Mouse (Mus musculus) hindbrain, embryonic 13.5 days (tissue): ENCODE data around the gene Rab4b. TPM values are rescaled to one million over a fixed set of nuclear protein-coding genes. Genes with fewer than 3 reads are reported as not detected.

ENCODE experiments used
- ATAC-seq: fragments of 200-750 bp; cut with Nextera tagmentation; 2 replicates; pipeline ENCODE4 v1.8.0; 2017; ENCODE audit warnings: moderate TSS enrichment; ENCODE audit not compliant: low FRiP score
- H3K27ac ChIP-seq: fragments of 300-500 bp; sonication (generic); 2 replicates; pipeline ENCODE4 v1.5.1; 2015; ENCODE audit warnings: inconsistent platforms, mild to moderate bottlenecking, moderate library complexity
- H3K27me3 ChIP-seq: fragments of 300-500 bp; sonication (generic); 2 replicates; pipeline ENCODE4 v1.6.1; 2015; ENCODE audit warnings: mild to moderate bottlenecking, inconsistent platforms
- H3K36me3 ChIP-seq: fragments of 300-500 bp; sonication (generic); 2 replicates; pipeline ENCODE4 v1.6.1; 2015; ENCODE audit warnings: mild to moderate bottlenecking, inconsistent platforms
- H3K4me1 ChIP-seq: fragments of 300-500 bp; sonication (generic); replicated peaks from 2 replicates; pipeline ENCODE4 v1.6.1; 2015; ENCODE audit warnings: inconsistent platforms
- H3K4me2 ChIP-seq: fragments of 300-500 bp; sonication (generic); 2 replicates; pipeline ENCODE4 v1.6.1; 2015; ENCODE audit warnings: inconsistent platforms, mild to moderate bottlenecking, moderate library complexity
- H3K4me3 ChIP-seq: fragments of 300-500 bp; sonication (generic); 2 replicates; pipeline ENCODE4 v1.5.1; 2015; ENCODE audit warnings: mild to moderate bottlenecking, inconsistent platforms
- H3K9ac ChIP-seq: fragments of 300-500 bp; sonication (generic); 2 replicates; pipeline ENCODE4 v1.6.1; 2015; ENCODE audit warnings: mild to moderate bottlenecking, inconsistent platforms
- H3K9me3 ChIP-seq: fragments of 300-500 bp; sonication (generic); 2 replicates; pipeline ENCODE4 v1.6.1; 2016; ENCODE audit warnings: inconsistent platforms
- WGBS: fragments of 180-500 bp; shearing (Covaris S2); methylation state at CpG from one replicate; pipeline ENCODE4 v1.1.7; 2015; 5-methylcytosine and 5-hydroxymethylcytosine counted together
- polyA plus RNA-seq: library from polyadenylated mRNA; unstranded; fragments of >200 nt; fragmentation: Nextera tagmentation; extraction: Ambion mirVana; gene quantifications from 2 replicates; pipeline ENCODE4 v1.2.1, GENCODE M21; 2015

Gene Rab4b
- polyA plus RNA-seq, 1 experiment from 2014 or later, result 119 TPM

- no peaks in the 10 kb centered on the region for H3K27me3 ChIP-seq
- peaks cover 31% of the 10 kb centered on the region for H3K36me3 ChIP-seq
- H3K4me3 ChIP-seq, result no peak overlapping the region
- WGBS, result 96% methylated on average over 8 of the region's 8 CpGs
- no peak overlapping the region for H3K27ac ChIP-seq
- H3K9me3 ChIP-seq, result no peaks in the 10 kb centered on the region
- H3K4me2 ChIP-seq, result no peak overlapping the region
- no peak for ATAC-seq
- no peak overlapping the region for H3K9ac ChIP-seq
- H3K4me1 ChIP-seq, result peaks cover 19% of the 10 kb centered on the region
These were observed 20.1 kb upstream of the Rab4b start for GRCm38 (mm10) chr7:27198779-27199178.

DNA sequence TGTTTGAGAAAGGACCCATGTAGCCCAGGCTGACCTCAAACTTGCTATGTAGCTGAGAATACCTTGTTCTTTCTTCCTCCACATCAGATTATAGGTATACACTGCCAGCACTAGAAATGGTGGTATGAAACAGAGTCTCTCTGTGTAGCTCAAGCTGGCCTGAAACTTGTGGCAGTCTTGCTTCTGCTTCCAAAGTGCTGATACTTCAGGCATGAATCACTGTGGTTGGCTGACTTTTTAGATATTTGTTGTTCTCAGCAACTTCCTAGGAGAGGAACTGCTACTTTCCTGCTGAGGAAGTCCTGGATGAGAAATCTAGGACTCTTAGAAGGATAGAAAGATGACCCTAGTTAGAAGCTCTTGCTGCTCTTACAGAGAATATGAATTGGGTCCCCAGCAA lies 19.7 kb upstream of the Rab4b start:
- no peak overlapping the region for H3K27ac ChIP-seq
- no peaks in the 10 kb centered on the region for H3K9me3 ChIP-seq
- no peaks in the 10 kb centered on the region for H3K27me3 ChIP-seq
- peaks cover 23% of the 10 kb centered on the region for H3K4me1 ChIP-seq
- no peak for ATAC-seq
- H3K4me3 ChIP-seq, result no peak overlapping the region
- H3K36me3 ChIP-seq, result peaks cover 31% of the 10 kb centered on the region
- no peak overlapping the region for H3K4me2 ChIP-seq
- H3K9ac ChIP-seq, result no peak overlapping the region

GRCm38 (mm10) chr7:27197634-27198033 lies 18.9 kb upstream of the Rab4b start:
- H3K4me2 ChIP-seq, result no peak overlapping the region
- H3K36me3 ChIP-seq, result peaks cover 31% of the 10 kb centered on the region
- H3K9me3 ChIP-seq, result no peaks in the 10 kb centered on the region
- no peak overlapping the region for H3K4me3 ChIP-seq
- WGBS, result 92% methylated on average over 8 of the region's 8 CpGs
- no peak overlapping the region for H3K9ac ChIP-seq
- ATAC-seq, result no peak
- H3K27me3 ChIP-seq, result no peaks in the 10 kb centered on the region
- no peak overlapping the region for H3K27ac ChIP-seq
- H3K4me1 ChIP-seq, result peaks cover 30% of the 10 kb centered on the region

GRCm38 (mm10) chr7:27197136-27197535 lies 18.4 kb upstream of the Rab4b start:
- no peaks in the 10 kb centered on the region for H3K27me3 ChIP-seq
- WGBS, result 81% methylated on average over 3 of the region's 3 CpGs
- H3K4me3 ChIP-seq, result no peak overlapping the region
- no peak overlapping the region for H3K27ac ChIP-seq
- no peak for ATAC-seq
- H3K4me1 ChIP-seq, result peaks cover 33% of the 10 kb centered on the region
- no peaks in the 10 kb centered on the region for H3K9me3 ChIP-seq
- H3K4me2 ChIP-seq, result peak overlapping the region; percentile 95; the same call in 1 of the 2 replicates
- no peak overlapping the region for H3K9ac ChIP-seq
- peaks cover 31% of the 10 kb centered on the region for H3K36me3 ChIP-seq

DNA sequence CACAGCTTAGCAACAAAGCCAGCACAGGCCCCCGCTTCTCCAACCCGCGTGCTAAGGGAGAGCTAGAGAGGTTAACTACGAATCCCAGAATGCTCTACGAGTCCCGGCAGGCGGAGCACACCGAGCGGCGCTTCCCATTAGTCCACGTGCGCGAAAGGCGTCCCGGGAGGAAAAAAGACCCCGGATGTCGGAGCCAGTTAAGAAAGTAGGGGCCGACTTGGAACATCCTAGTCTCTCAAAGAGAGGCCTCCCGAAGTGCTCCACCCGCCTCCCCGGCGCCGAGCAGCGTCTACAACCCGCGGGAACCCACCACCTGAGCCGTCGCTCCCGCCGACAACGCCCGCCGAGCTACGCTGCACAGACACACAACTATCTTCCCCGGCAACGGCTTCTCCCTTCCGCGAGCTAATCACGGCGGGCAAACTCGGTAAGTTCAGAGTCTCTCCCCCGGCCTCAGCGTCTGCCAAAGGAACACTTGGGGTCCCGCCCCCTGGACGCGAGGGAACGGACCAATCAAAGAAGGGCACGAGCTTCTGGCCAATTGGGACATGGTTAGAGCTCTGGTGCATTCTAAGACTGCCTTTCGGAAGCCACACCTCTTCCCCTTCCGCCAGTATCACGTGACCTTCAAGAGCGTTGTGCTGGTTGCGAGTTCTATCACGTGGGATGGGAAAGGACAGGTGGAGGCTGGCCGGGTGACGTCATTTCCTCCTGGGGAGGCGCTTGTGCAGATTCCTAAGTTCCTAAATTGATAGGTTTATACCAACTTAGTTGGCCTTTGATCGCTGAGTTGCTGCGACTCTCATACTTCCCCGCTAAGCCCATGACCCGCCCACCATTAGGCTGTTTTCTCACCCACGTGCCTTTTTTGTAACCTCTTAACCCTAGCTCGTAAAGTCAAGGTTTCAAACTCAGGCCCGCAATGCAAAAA lies 17.2 kb upstream of the Rab4b start, which contains the start of the genes BC024978 and Snrpa:
BC024978 (plus strand) TSS at position 101 of the 931 bp plus-strand sequence.
Snrpa (minus strand) TSS at position 591 of the 931 bp plus-strand sequence.
- peak within 1 kb of the TSS; percentile 78 for H3K4me3 ChIP-seq
- H3K36me3 ChIP-seq, result peaks cover 38% of the 10 kb centered on the region
- H3K4me2 ChIP-seq, result peak within 1 kb of the TSS; percentile 95
- H3K27ac ChIP-seq, result peak within 1 kb of the TSS; percentile 98
- H3K9me3 ChIP-seq, result no peaks in the 10 kb centered on the region
- ATAC-seq, result peak; percentile 99
- under 1% methylated on average over 63 of the region's 64 CpGs for WGBS
- no peaks in the 10 kb centered on the region for H3K27me3 ChIP-seq
- peaks cover 33% of the 10 kb centered on the region for H3K4me1 ChIP-seq
- H3K9ac ChIP-seq, result peak within 1 kb of the TSS; percentile 87

DNA sequence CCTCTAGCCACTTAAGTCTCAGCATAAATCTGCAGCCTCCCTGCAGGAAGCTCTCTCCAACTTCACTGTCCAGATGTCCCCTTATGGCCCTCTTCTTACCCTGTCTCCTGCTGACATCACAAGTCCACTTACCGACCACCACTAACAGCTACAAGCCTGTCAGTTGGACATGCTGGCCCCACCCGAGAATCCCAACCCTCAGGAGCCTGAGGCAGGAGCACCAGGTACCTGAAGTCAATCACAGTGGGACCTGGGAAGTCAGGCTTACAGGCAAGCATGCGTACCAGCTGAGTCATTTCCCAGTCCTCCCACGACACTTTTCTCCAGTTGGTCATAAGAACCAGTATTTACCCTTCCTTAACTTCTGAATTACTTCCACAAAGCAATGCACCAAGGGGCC lies 15.0 kb upstream of the Rab4b start:
- Histone ChIP-seq H3K4me2 (peak overlapping the region; percentile 95), H3K27me3 (no peaks in the 10 kb centered on the region), H3K4me1 (peaks cover 33% of the 10 kb centered on the region), H3K4me3 (0 out of 2 replicates have a peak overlapping the region, but pooled peaks have one; percentile 4), H3K9ac (peak overlapping the region; percentile 35; the same call in 1 of the 2 replicates), H3K9me3 (no peaks in the 10 kb centered on the region), H3K27ac (no peak overlapping the region), H3K36me3 (peaks cover 53% of the 10 kb centered on the region)
- 86% methylated on average over 4 of the region's 4 CpGs for WGBS
- ATAC-seq, result no peak

- Histone ChIP-seq H3K4me3 (no peak overlapping the region), H3K27ac (no peak overlapping the region), H3K4me2 (no peak overlapping the region), H3K9me3 (no peaks in the 10 kb centered on the region), H3K36me3 (peaks cover 64% of the 10 kb centered on the region), H3K9ac (no peak overlapping the region), H3K27me3 (no peaks in the 10 kb centered on the region), H3K4me1 (peaks cover 33% of the 10 kb centered on the region)
- WGBS, result 96% methylated on average over 5 of the region's 5 CpGs
- ATAC-seq, result no peak
These were observed 13.7 kb upstream of the Rab4b start for GRCm38 (mm10) chr7:27192434-27192833.

DNA sequence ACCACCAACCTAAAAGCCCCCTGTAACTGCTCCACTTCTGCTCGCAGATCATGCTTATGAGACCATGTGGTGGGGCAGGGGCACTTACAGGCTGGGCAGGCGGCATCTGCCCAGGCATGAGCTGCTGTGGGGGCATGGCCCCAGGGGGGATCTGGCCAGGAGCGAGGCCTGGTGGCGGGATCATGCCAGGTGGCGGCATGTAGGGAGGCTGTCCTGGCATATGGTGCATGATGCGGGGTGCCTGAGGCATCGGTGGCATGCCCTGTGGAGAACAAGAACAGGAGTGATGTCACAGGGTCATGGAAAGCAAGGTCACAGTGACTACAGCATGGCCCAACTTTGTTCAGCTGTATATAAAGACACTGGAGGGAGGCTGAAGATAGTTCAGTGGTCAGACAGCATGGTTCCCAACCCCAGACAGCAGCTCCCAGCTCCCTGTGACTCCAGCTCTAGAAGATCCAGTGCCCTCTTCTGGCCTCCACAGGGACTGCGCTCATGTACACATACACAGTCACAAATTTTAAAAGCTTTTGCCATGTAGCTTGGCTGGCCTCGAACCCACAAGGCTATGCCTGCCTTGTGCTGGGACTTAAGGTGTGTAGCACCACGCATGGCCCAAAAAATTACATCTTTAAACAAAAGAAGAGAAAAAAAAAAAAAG lies 10.7 kb upstream of the Rab4b start:
- no peak for ATAC-seq
- 98% methylated on average over 10 of the region's 10 CpGs for WGBS
- peaks cover 20% of the 10 kb centered on the region for H3K4me1 ChIP-seq
- H3K4me2 ChIP-seq, result no peak overlapping the region
- H3K9ac ChIP-seq, result no peak overlapping the region
- H3K27me3 ChIP-seq, result no peaks in the 10 kb centered on the region
- H3K27ac ChIP-seq, result no peak overlapping the region
- H3K9me3 ChIP-seq, result no peaks in the 10 kb centered on the region
- H3K36me3 ChIP-seq, result peaks cover 94% of the 10 kb centered on the region
- no peak overlapping the region for H3K4me3 ChIP-seq

GRCm38 (mm10) chr7:27185986-27186385 lies 7.3 kb upstream of the Rab4b start:
- no peak for ATAC-seq
- no peak overlapping the region for H3K27ac ChIP-seq
- H3K4me2 ChIP-seq, result no peak overlapping the region
- H3K36me3 ChIP-seq, result peaks cover 86% of the 10 kb centered on the region
- no peaks in the 10 kb centered on the region for H3K4me1 ChIP-seq
- WGBS, result 94% methylated on average over 5 of the region's 5 CpGs
- H3K27me3 ChIP-seq, result no peaks in the 10 kb centered on the region
- H3K9ac ChIP-seq, result no peak overlapping the region
- H3K4me3 ChIP-seq, result no peak overlapping the region
- H3K9me3 ChIP-seq, result no peaks in the 10 kb centered on the region

GRCm38 (mm10) chr7:27184964-27185363 lies 6.3 kb upstream of the Rab4b start:
- no peaks in the 10 kb centered on the region for H3K27me3 ChIP-seq
- no peak for ATAC-seq
- H3K36me3 ChIP-seq, result peaks cover 75% of the 10 kb centered on the region
- peaks cover 4% of the 10 kb centered on the region for H3K4me1 ChIP-seq
- H3K4me3 ChIP-seq, result no peak overlapping the region
- H3K9me3 ChIP-seq, result no peaks in the 10 kb centered on the region
- no peak overlapping the region for H3K27ac ChIP-seq
- WGBS, result 77% methylated on average over 3 of the region's 3 CpGs
- H3K4me2 ChIP-seq, result no peak overlapping the region
- H3K9ac ChIP-seq, result no peak overlapping the region

DNA sequence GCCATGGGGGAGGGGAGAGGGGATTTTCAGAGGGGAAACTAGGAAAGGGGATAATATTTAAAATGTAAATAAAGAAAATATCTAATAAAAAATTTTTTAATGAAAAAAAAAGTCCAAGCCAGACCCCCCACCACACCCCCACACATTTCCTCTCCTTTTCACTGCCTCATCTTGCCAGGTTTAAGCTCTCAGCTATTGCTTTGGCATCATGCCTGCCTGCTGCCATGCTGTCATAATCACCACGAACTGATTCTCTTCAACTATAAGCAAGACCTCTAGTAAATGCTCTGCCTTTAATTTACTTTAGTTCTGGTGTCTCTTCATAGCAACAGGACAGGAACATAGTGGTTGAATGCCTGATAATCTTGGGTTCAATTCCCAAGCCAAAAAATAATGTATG lies 3.8 kb upstream of the Rab4b start:
- H3K9me3 ChIP-seq, result no peaks in the 10 kb centered on the region
- peaks cover 51% of the 10 kb centered on the region for H3K36me3 ChIP-seq
- H3K4me3 ChIP-seq, result no peak overlapping the region
- H3K27me3 ChIP-seq, result no peaks in the 10 kb centered on the region
- H3K9ac ChIP-seq, result no peak overlapping the region
- H3K27ac ChIP-seq, result no peak overlapping the region
- no peak for ATAC-seq
- H3K4me1 ChIP-seq, result peaks cover 20% of the 10 kb centered on the region
- no peak overlapping the region for H3K4me2 ChIP-seq
- 82% methylated on average over 1 of the region's 1 CpGs for WGBS

DNA sequence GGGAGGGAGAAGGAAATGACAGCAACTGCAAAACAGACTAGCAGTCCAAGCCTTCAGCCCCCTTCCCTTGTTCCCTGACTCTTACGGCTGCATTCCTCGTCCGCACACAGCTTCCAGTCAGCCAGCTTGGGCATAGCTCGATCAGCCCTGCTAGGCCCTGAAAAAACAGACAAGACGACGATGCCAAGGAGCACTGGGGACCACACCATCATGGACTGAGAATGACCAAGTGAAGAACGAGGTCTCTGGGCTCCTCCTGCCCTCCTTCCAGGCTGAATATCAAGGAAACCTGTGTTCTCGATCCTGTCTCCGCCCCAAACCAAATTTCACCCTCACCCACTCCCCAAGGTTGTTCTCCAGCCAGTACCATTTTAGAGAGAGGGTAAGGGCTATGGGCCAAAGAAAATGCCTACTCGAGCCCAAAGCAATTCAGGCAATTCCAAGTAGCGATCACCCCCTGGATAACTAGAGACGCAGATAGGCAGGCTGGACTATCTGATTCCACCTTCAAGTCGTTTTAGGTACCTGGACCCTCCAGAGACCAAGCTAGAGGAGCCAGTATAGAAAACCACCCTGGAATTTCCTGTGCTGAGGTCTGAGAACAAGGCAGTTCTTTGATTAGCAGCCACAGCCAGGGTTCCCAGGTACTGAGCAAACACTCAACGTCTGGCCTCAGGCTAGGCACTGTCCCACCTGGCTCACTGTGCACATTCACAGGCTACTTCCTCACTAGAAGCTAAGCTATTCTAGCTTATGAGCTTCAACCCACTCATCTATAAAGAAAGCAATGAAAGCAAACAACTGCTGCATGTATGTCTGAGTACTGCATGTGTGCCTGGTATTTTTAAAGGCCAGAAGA lies 2.4 kb upstream of the Rab4b start, which contains the start of the genes Gm21983 and Mia:
Gm21983 (minus strand) TSS at position 250 of the 859 bp plus-strand sequence.
Mia (minus strand) TSS at position 321 of the 859 bp plus-strand sequence.
- Histone ChIP-seq H3K4me2 (0 out of 2 replicates have a peak within 1 kb of the TSS, but pooled peaks have one; percentile 1), H3K27me3 (no peaks in the 10 kb centered on the region), H3K27ac (peak within 1 kb of the TSS; percentile 25), H3K4me1 (peaks cover 21% of the 10 kb centered on the region), H3K9me3 (no peaks in the 10 kb centered on the region), H3K9ac (0 out of 2 replicates have a peak within 1 kb of the TSS, but pooled peaks have one; percentile 6), H3K4me3 (no peak within 1 kb of the TSS), H3K36me3 (peaks cover 36% of the 10 kb centered on the region)
- WGBS, result 71% methylated on average over 14 of the region's 14 CpGs
- no peak for ATAC-seq
